Mouse (Mus musculus): ENCODE data around the gene Sh2d7. TPM values are rescaled to one million over a fixed set of nuclear protein-coding genes. Genes with fewer than 3 reads are reported as not detected.
"Not testable (repeated sequence)": the region's sequence is repeated elsewhere in the genome, so short reads cannot be mapped to it uniquely, and the experiment has no call there.

The Sh2d7 gene
- polyA plus RNA-seq, 1 experiment, result not detected

DNA sequence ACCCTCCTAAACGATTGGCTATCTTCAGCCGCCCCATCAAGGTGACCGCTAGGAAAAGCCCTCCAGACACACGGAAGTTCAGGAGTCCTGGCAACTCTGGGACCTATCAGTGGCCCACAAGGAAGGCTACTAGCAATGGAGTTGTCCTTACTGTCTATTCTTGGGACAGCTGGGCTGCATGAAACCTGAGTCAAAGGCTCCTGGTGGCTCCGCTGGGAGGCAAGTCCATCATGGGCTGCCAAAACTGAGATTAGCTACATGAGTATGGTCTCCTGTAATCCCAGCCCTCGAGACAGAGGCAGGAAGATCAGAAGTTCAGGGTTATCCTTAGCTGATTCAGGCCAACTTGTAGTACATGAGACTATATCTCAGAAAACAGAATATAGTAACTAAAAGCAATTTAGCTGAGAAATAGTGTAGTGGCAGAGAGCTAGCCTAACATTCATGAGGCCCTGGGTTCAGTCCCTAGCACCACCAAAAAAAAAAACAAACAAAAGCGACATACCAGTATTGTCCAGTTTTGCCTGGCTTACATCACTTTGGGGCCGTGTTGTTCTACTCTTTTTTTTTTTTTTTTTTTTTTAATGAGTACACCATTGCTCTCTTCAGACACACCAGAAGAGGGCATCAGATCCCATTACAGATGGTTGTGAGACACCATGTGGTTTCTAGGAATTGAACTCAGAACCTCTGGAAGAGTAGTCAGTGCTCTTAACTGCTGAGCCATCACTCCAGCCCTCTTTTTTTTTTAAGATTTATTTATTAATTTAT is 22.2 kb downstream of the Sh2d7 start:
- Histone ChIP-seq H3K27ac (replicated peaks; ENCODE audit: low read depth, low read length) (peak overlapping the region; percentile 78), H3K4me1 (ENCODE audit: control insufficient read depth, insufficient read depth, insufficient read length, low read length) (no peaks in the 10 kb centered on the region; the same call in none of the 2 replicates), H3K4me3 (ENCODE audit: insufficient read depth, low read depth, low read length) (no peak overlapping the region)

- Histone ChIP-seq H3K27ac (replicated peaks; ENCODE audit: low read depth, low read length) (no peak overlapping the region), H3K4me3 (ENCODE audit: insufficient read depth, low read depth, low read length) (no peak overlapping the region), H3K4me1 (ENCODE audit: control insufficient read depth, insufficient read depth, insufficient read length, low read length) (0 out of 2 replicates have a peak, but pooled peaks cover 2% of the 10 kb centered on the region)
Measured at GRCm38 (mm10) chr9:54566958-54567357, 28.2 kb downstream of the Sh2d7 start.

- no peak overlapping the region for H3K4me3 ChIP-seq (ENCODE audit: insufficient read depth, low read depth, low read length)
- H3K27ac ChIP-seq (replicated peaks; ENCODE audit: low read depth, low read length), result no peak overlapping the region
- 0 out of 2 replicates have a peak, but pooled peaks cover 2% of the 10 kb centered on the region for H3K4me1 ChIP-seq (ENCODE audit: control insufficient read depth, insufficient read depth, insufficient read length, low read length)
Measured at GRCm38 (mm10) chr9:54568732-54569131, 29.9 kb downstream of the Sh2d7 start.

- Histone ChIP-seq H3K4me3 (ENCODE audit: insufficient read depth, low read depth, low read length) (no peak overlapping the region), H3K4me1 (ENCODE audit: control insufficient read depth, insufficient read depth, insufficient read length, low read length) (peaks cover 7% of the 10 kb centered on the region; the same call in 1 of the 2 replicates), H3K27ac (replicated peaks; ENCODE audit: low read depth, low read length) (no peak overlapping the region)
Measured at GRCm38 (mm10) chr9:54571130-54571839, 32.5 kb downstream of the Sh2d7 start.

DNA sequence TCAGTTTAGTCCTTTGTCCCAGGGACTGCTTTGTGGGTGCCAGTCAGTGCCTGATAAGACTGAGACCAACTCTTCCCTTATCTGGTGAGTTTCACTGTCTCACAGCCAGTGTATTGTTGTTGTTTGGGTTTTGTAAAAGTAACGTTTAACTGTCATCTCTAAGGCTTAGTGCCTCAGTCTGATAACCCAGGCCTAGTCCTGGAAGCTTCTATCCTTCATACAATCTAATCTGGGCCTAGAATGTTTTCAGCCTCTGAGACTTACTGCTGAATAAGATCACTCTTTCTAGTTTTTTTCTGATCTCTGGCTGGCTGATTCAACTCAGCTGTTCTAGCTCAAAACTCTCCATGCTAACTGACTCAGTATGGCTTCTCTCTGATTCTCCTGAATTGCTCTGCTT is 44.9 kb downstream of the Sh2d7 start:
- Histone ChIP-seq H3K4me3 (ENCODE audit: insufficient read depth, low read depth, low read length) (no peak overlapping the region), H3K27ac (replicated peaks; ENCODE audit: low read depth, low read length) (no peak overlapping the region), H3K4me1 (ENCODE audit: control insufficient read depth, insufficient read depth, insufficient read length, low read length) (no peaks in the 10 kb centered on the region)

DNA sequence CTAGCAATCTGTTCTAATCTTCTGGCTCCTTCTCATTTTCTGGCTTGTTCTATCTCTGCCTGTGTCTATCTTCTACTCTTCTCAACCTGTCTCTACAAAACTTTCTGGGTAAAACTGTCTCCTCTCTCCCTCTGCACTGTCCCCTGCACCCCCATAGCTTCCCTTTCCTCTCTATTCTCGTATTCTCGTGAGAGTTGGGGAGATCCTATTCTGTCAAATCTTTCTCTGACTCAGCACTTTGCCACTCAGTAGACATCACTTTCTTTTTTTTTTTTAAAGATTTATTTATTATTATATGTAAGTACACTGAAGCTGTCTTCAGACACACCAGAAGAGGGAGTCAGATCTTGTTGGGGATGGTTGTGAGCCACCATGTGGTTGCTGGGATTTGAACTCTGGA is 45.3 kb downstream of the Sh2d7 start:
- not testable (repeated sequence) for H3K4me3 ChIP-seq (ENCODE audit: insufficient read depth, low read depth, low read length); H3K4me1 ChIP-seq (ENCODE audit: control insufficient read depth, insufficient read depth, insufficient read length, low read length); H3K27ac ChIP-seq (replicated peaks; ENCODE audit: low read depth, low read length)

DNA sequence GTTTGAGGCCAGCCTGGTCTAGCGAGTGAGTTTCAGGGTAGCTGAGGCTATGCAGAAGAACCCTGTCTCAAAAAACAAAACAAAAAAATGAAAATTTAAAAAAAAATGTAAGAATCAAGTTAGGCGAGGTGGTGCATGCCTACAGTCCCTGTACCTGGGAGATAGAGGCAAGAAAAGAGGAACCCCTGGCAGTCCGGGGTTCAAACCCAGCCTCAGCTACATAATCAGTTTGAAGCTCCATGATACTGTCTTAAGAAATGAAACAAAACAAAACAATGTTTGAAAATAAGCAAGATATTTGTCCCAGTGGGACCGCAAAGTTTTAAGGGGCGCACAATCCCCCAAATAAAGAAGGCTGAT is 47.0 kb downstream of the Sh2d7 start:
- H3K27ac ChIP-seq (replicated peaks; ENCODE audit: low read depth, low read length), result no peak overlapping the region
- peak overlapping the region; percentile 31; the same call in 1 of the 2 replicates for H3K4me3 ChIP-seq (ENCODE audit: insufficient read depth, low read depth, low read length)
- H3K4me1 ChIP-seq (ENCODE audit: control insufficient read depth, insufficient read depth, insufficient read length, low read length), result no peaks in the 10 kb centered on the region

DNA sequence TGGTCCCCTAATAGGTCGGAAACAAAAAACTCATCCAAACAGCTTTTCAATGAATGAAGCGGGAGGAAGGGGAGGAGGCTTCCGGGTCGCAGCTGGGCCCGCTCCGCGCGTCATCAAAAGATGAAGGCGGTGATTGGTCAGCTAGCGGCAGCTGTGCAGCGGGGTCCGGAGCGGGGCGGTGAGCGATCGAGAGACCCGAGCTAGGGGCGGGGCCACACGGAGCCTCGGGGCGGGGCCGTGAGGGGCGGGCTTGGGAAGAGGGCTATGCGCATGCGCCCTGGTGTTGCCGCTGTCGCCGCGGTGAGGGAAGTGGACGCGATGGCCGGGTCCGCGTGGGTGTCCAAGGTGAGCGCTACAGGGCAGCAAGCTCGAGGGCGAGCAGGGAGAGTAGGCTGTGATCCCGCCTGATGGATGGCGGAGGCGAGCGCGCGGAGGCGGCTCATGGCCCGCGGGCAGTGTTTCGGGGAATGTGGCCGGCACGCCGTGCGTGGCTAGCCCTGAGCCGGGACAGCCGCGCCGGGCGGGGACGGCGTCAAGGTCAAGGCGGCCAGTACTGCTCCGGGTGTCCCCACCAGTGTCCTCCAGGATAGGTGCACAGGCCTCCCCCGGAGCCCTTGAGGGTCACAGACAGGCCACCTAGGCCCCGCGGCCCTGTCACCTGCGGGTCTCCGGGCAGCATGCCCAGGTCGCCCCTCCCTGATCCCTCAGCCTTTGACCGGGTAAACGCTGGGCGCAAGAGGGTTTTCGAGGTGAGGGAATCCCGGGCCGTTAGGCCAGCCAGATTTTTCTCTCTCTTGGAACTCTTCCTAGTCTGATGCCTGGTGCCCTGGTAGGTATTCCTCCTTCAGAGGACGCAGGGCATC is 47.6 kb downstream of the Sh2d7 start, which contains the start of gene Idh3a:
TSS of gene Idh3a (plus strand) at position 136 of the 863 bp plus-strand sequence.
- Histone ChIP-seq H3K4me1 (ENCODE audit: control insufficient read depth, insufficient read depth, insufficient read length, low read length) (no peaks in the 10 kb centered on the region), H3K4me3 (ENCODE audit: insufficient read depth, low read depth, low read length) (peak within 1 kb of the TSS; percentile 92), H3K27ac (replicated peaks; ENCODE audit: low read depth, low read length) (peak within 1 kb of the TSS; percentile 100)

DNA sequence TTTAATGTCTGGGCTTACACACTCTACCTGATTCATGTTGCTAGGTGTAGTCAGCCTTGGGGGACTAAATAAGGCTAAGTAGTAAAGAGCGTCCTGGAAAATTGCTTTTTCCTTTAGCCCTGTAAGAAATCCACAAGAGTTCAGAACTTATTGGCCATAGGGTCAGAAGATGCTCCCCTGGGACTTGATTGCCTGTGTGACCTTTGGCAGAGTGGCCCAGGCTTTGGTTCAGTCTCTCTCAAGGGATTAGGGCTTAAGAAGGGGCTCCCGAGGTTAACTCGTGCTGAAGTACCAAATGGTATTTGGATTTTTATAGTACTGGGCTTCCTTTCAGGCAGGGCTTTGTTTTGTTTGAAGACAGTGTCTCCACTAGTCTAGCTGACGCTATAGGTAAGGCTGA is 49.1 kb downstream of the Sh2d7 start:
- Histone ChIP-seq H3K4me3 (ENCODE audit: insufficient read depth, low read depth, low read length) (peak overlapping the region; percentile 92), H3K27ac (replicated peaks; ENCODE audit: low read depth, low read length) (peak overlapping the region; percentile 100), H3K4me1 (ENCODE audit: control insufficient read depth, insufficient read depth, insufficient read length, low read length) (no peaks in the 10 kb centered on the region)

- H3K4me3 ChIP-seq (ENCODE audit: insufficient read depth, low read depth, low read length); H3K4me1 ChIP-seq (ENCODE audit: control insufficient read depth, insufficient read depth, insufficient read length, low read length); H3K27ac ChIP-seq (replicated peaks; ENCODE audit: low read depth, low read length): not testable (repeated sequence)
Measured at GRCm38 (mm10) chr9:54593652-54594051, 54.9 kb downstream of the Sh2d7 start.

Other genes with a start within 250 kb of the Sh2d7 start
- gene Dmxl2, start 37.4 kb upstream of the Sh2d7 start, polyA plus RNA-seq (2012; ENCODE audit: insufficient read depth, insufficient read length, missing spikeins), result 2.8 and 3.3 TPM in 2 replicates
- 458 and 493 TPM in 2 replicates for gene Cib2, start 21.2 kb downstream of the Sh2d7 start, polyA plus RNA-seq (2012; ENCODE audit: insufficient read depth, insufficient read length, missing spikeins)
- gene Idh3a, start 47.4 kb downstream of the Sh2d7 start, polyA plus RNA-seq (2012; ENCODE audit: insufficient read depth, insufficient read length, missing spikeins), result 1,665 and 1,891 TPM in 2 replicates
- 0.38 and 1.3 TPM in 2 replicates for gene Acsbg1, start 122.9 kb downstream of the Sh2d7 start, polyA plus RNA-seq (2012; ENCODE audit: insufficient read depth, insufficient read length, missing spikeins)
- 11.9 and 22.4 TPM in 2 replicates for gene Dnaja4, start 159.9 kb downstream of the Sh2d7 start, polyA plus RNA-seq (2012; ENCODE audit: insufficient read depth, insufficient read length, missing spikeins)
- gene Wdr61, start 195.5 kb downstream of the Sh2d7 start, polyA plus RNA-seq (2012; ENCODE audit: insufficient read depth, insufficient read length, missing spikeins), result 56.9 and 70.4 TPM in 2 replicates
- not detected in 2 replicates for gene Crabp1, start 225.8 kb downstream of the Sh2d7 start, polyA plus RNA-seq (2012; ENCODE audit: insufficient read depth, insufficient read length, missing spikeins)